In the genomic region with DNA sequence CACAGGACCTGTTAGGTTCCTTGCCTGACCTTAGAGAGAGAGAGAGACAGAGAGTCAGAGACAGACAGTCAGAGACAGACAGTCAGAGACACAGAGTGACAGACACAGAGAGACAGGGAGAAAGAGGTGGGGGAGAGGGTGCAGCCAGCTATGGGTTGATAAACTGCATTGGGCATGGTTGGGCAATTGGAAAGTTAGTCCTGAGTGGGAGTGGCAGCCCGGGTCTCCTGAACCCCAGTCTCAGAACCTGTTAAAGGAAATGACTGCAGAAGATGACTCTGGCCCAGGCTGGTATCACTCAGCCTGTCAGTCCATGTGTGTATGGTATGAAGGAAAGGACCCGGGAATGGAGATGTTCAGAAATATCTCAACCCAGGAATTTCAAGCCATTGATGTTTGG, we compare ENCODE assay signal across 8 mouse cellular contexts. TPM values are rescaled to one million over a fixed set of nuclear protein-coding genes. Genes with fewer than 3 reads are reported as not detected.
A peak's percentile ranks its signal among the peaks of the same experiment; 100 is the strongest.
DNase-seq lines count a peak whose midpoint lies in the region; ATAC-seq lines count a peak whose summit lies in the region.

No protein-coding gene starts in this region.

- H3K36me3 ChIP-seq in forebrain, embryonic 10.5 days (replicated peaks): peaks cover 7% of the 10 kb centered on the region
- H3K36me3 ChIP-seq in forebrain, embryonic 11.5 days (ENCODE audit: control insufficient read depth, insufficient read depth, low read length): no peaks in the 10 kb centered on the region; the same call in 1 of the 2 replicates
- peaks cover 4% of the 10 kb centered on the region; the same call in 1 of the 2 replicates for H3K36me3 ChIP-seq in lung, embryonic 16.5 days (ENCODE audit: control insufficient read depth, insufficient read depth, low read length)
- peaks cover 24% of the 10 kb centered on the region for H3K36me3 ChIP-seq in limb, embryonic 13.5 days
- no peaks in the 10 kb centered on the region for H3K36me3 ChIP-seq in stomach, embryonic 15.5 days

- H3K9ac ChIP-seq in forebrain, embryonic 11.5 days (ENCODE audit: low read length): no peak overlapping the region
- H3K9ac ChIP-seq in lung, embryonic 16.5 days (ENCODE audit: low read length): no peak overlapping the region
- H3K9ac ChIP-seq in limb, embryonic 13.5 days: 0 out of 2 replicates have a peak overlapping the region, but pooled peaks have one; percentile 94
- no peak overlapping the region for H3K9ac ChIP-seq in stomach, embryonic 15.5 days

- no peaks in the 10 kb centered on the region for H3K9me3 ChIP-seq in forebrain, embryonic 10.5 days
- H3K9me3 ChIP-seq in forebrain, embryonic 11.5 days (ENCODE audit: control insufficient read depth, low read length): no peaks in the 10 kb centered on the region
- no peaks in the 10 kb centered on the region for H3K9me3 ChIP-seq in lung, embryonic 16.5 days (ENCODE audit: control insufficient read depth, low read length)
- no peaks in the 10 kb centered on the region for H3K9me3 ChIP-seq in limb, embryonic 13.5 days
- H3K9me3 ChIP-seq in stomach, embryonic 15.5 days: no peaks in the 10 kb centered on the region

- DNase-seq in forebrain, embryonic 10.5 days (ENCODE audit: extremely low spot score, low spot score): no peak
- DNase-seq in forebrain, embryonic 11.5 days (ENCODE audit: low spot score): no peak
- DNase-seq in lung, postnatal 10 days: no peak
- DNase-seq in gastrocnemius, postnatal 36 days: no peak

- H3K27me3 ChIP-seq in forebrain, embryonic 10.5 days (ENCODE audit: poor library complexity, severe bottlenecking): peaks cover 32% of the 10 kb centered on the region
- H3K27me3 ChIP-seq in forebrain, embryonic 11.5 days (ENCODE audit: control insufficient read depth, insufficient read depth, low read length): no peaks in the 10 kb centered on the region
- H3K27me3 ChIP-seq in lung, embryonic 16.5 days (ENCODE audit: control insufficient read depth, insufficient read depth, low read depth, low read length): no peaks in the 10 kb centered on the region
- no peaks in the 10 kb centered on the region for H3K27me3 ChIP-seq in limb, embryonic 13.5 days
- no peaks in the 10 kb centered on the region for H3K27me3 ChIP-seq in stomach, embryonic 15.5 days (replicated peaks)

- WGBS in forebrain, embryonic 10.5 days: 83% methylated on average over 2 of the region's 2 CpGs
- 75% methylated on average over 2 of the region's 2 CpGs for WGBS in forebrain, embryonic 11.5 days
- WGBS in lung, embryonic 16.5 days: 40% methylated on average over 2 of the region's 2 CpGs
- WGBS in limb, embryonic 13.5 days: 65% methylated on average over 2 of the region's 2 CpGs
- 55% methylated on average over 2 of the region's 2 CpGs for WGBS in stomach, embryonic 15.5 days

- H3K4me3 ChIP-seq in forebrain, embryonic 10.5 days: peak overlapping the region; percentile 64; the same call in 1 of the 2 replicates
- no peak overlapping the region for H3K4me3 ChIP-seq in forebrain, embryonic 11.5 days (ENCODE audit: low read depth, low read length)
- peak overlapping the region; percentile 82 for H3K4me3 ChIP-seq in lung, embryonic 16.5 days (ENCODE audit: low read length)
- H3K4me3 ChIP-seq in limb, embryonic 13.5 days: peak overlapping the region; percentile 79
- H3K4me3 ChIP-seq in stomach, embryonic 15.5 days (replicated peaks): peak overlapping the region; percentile 80

- intact Hi-C loops in gastrocnemius, postnatal 36 days (cut with DNase I): no loop called here

- peaks cover 41% of the 10 kb centered on the region for H3K4me1 ChIP-seq in forebrain, embryonic 10.5 days
- H3K4me1 ChIP-seq in forebrain, embryonic 11.5 days (replicated peaks; ENCODE audit: control insufficient read depth, insufficient read depth, low read length): peaks cover 9% of the 10 kb centered on the region
- H3K4me1 ChIP-seq in lung, embryonic 16.5 days (replicated peaks; ENCODE audit: control insufficient read depth, insufficient read depth, low read length): peaks cover 22% of the 10 kb centered on the region
- H3K4me1 ChIP-seq in limb, embryonic 13.5 days: peaks cover 23% of the 10 kb centered on the region
- peaks cover 15% of the 10 kb centered on the region for H3K4me1 ChIP-seq in stomach, embryonic 15.5 days

- no peak overlapping the region for H3K4me2 ChIP-seq in forebrain, embryonic 11.5 days (ENCODE audit: low read depth, low read length, severe bottlenecking)
- H3K4me2 ChIP-seq in lung, embryonic 16.5 days (ENCODE audit: low read depth, low read length): peak overlapping the region; percentile 85
- H3K4me2 ChIP-seq in limb, embryonic 13.5 days (replicated peaks): peak overlapping the region; percentile 89
- H3K4me2 ChIP-seq in stomach, embryonic 15.5 days: peak overlapping the region; percentile 83

- no peak overlapping the region for H3K27ac ChIP-seq in forebrain, embryonic 10.5 days
- H3K27ac ChIP-seq in forebrain, embryonic 11.5 days (ENCODE audit: low read depth, low read length): no peak overlapping the region
- no peak overlapping the region for H3K27ac ChIP-seq in lung, embryonic 16.5 days (ENCODE audit: low read length)
- H3K27ac ChIP-seq in limb, embryonic 13.5 days: no peak overlapping the region
- no peak overlapping the region for H3K27ac ChIP-seq in stomach, embryonic 15.5 days

- no peak for ATAC-seq in forebrain, embryonic 11.5 days (replicated peaks; ENCODE audit: low FRiP score)
- ATAC-seq in lung, embryonic 16.5 days (ENCODE audit: low read depth): no peak
- ATAC-seq in limb, embryonic 13.5 days (ENCODE audit: low FRiP score, low read depth): no peak
- no peak for ATAC-seq in stomach, embryonic 15.5 days (ENCODE audit: insufficient read depth, low FRiP score, low read depth)
- no peak for ATAC-seq in CD4-positive, CD25-positive, alpha-beta regulatory T cell, adult 4 months

RNA-seq across cellular contexts. Expression of gene Csf1, which starts 2.1 kb away (rescaled TPM):
- 4.6 and 4.8 TPM in 2 replicates for polyA plus RNA-seq in forebrain, embryonic 10.5 days (2016; fragmentation: Nextera tagmentation; extraction: Ambion mirVana)
- 6.0 and 8.1 TPM in 2 replicates for polyA plus RNA-seq in forebrain, embryonic 11.5 days (2014; fragmentation: Nextera tagmentation; extraction: Ambion mirVana)
- polyA plus RNA-seq in lung, embryonic 16.5 days (2015; fragmentation: Nextera tagmentation; extraction: Ambion mirVana): 9.6 and 9.8 TPM in 2 replicates
- 8.8 and 10.2 TPM in 2 replicates for polyA plus RNA-seq in limb, embryonic 13.5 days (2015; fragmentation: Nextera tagmentation; extraction: Ambion mirVana)
- polyA plus RNA-seq in stomach, embryonic 15.5 days (2015; fragmentation: Nextera tagmentation; extraction: Ambion mirVana): 14.7 and 15.4 TPM in 2 replicates
- polyA plus RNA-seq in CD4-positive, CD25-positive, alpha-beta regulatory T cell, adult 4 months (2017; shearing (Covaris generic)): 10 to 100 TPM; 11.9 to 19.7 TPM
- 1 to 10 TPM; 6.0 to 9.7 TPM for total RNA-seq in gastrocnemius, postnatal 36 days (2021)
